Mouse (Mus musculus) neural tube, embryonic 13.5 days (tissue): ENCODE results near the gene Dlgap3. TPM values are rescaled to one million over a fixed set of nuclear protein-coding genes. Genes with fewer than 3 reads are reported as not detected.

Experiments used
- ATAC-seq: fragments of 200-750 bp; cut with Nextera tagmentation; 2 replicates; pipeline ENCODE4 v1.8.0; 2017; ENCODE audit warnings: low read depth, mild to moderate bottlenecking, moderate TSS enrichment, moderate library complexity
- H3K27ac ChIP-seq: fragments of 300-500 bp; sonication (generic); replicated peaks from 2 replicates; pipeline ENCODE4 v1.5.1; 2015; ENCODE audit warnings: moderate library complexity, mild to moderate bottlenecking, inconsistent platforms
- H3K27me3 ChIP-seq: fragments of 300-500 bp; sonication (generic); 2 replicates; pipeline ENCODE4 v1.6.1; 2015; ENCODE audit warnings: mild to moderate bottlenecking, inconsistent platforms
- H3K36me3 ChIP-seq: fragments of 300-500 bp; sonication (generic); 2 replicates; pipeline ENCODE4 v1.6.1; 2015; ENCODE audit warnings: mild to moderate bottlenecking, inconsistent platforms
- H3K4me1 ChIP-seq: fragments of 300-500 bp; sonication (generic); replicated peaks from 2 replicates; pipeline ENCODE4 v1.6.1; 2015; ENCODE audit warnings: inconsistent platforms
- H3K4me2 ChIP-seq: fragments of 300-500 bp; sonication (generic); 2 replicates; pipeline ENCODE4 v1.6.1; 2015; ENCODE audit warnings: inconsistent platforms, mild to moderate bottlenecking, moderate library complexity
- H3K4me3 ChIP-seq: fragments of 300-500 bp; sonication (generic); 2 replicates; pipeline ENCODE4 v1.5.1; 2015; ENCODE audit warnings: mild to moderate bottlenecking, inconsistent platforms
- H3K9ac ChIP-seq: fragments of 300-500 bp; sonication (generic); 2 replicates; pipeline ENCODE4 v1.6.1; 2015; ENCODE audit warnings: moderate library complexity, mild to moderate bottlenecking, inconsistent platforms
- H3K9me3 ChIP-seq: fragments of 300-500 bp; sonication (generic); 2 replicates; pipeline ENCODE4 v1.6.1; 2016; ENCODE audit warnings: inconsistent platforms
- WGBS: fragments of 180-500 bp; shearing (Covaris S2); methylation state at CpG from one replicate; pipeline ENCODE4 v1.1.7; 2015; 5-methylcytosine and 5-hydroxymethylcytosine counted together
- polyA plus RNA-seq: library from polyadenylated mRNA; unstranded; fragments of >200 nt; fragmentation: Nextera tagmentation; extraction: Ambion mirVana; gene quantifications from 2 replicates; pipeline ENCODE4 v1.2.1, GENCODE M21; 2015

The Dlgap3 gene
- polyA plus RNA-seq, 1 experiment from 2014 or later = 13.4 TPM

DNA sequence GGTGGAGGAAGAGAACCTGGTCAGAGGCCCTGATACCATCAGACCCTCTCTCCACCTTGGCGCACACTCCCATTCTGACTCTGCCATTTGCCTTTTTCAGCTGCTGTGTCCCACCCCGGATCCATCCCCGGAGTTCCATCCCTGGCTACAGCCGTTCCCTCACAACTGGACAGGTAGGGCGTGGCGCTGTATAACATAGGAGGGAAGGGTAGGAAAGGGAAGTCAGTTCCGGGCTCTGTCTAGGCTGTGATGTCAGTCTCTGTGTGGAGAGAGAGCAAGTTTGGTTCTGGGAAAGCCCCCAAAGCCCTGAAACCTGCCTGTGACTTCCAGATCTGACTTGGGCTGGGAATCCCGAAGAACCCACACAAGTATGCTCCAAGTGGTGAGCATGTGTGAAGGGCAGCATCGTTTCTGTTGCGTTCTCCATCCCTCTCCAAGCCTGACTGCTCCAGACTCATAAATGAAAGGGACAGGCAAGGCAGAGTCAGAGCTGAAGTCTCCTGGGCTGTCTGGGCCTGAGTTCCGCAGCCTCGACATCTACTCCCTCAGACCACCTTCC, 31.2 kb downstream of the Dlgap3 start:
- H3K4me3 ChIP-seq = no peak overlapping the region
- 90% methylated on average over 12 of the region's 12 CpGs for WGBS
- H3K9ac ChIP-seq = no peak overlapping the region
- no peak overlapping the region for H3K27ac ChIP-seq
- H3K4me2 ChIP-seq = no peak overlapping the region
- H3K4me1 ChIP-seq = peaks cover 8% of the 10 kb centered on the region
- no peak for ATAC-seq
- H3K9me3 ChIP-seq = no peaks in the 10 kb centered on the region
- H3K36me3 ChIP-seq = peaks cover 20% of the 10 kb centered on the region
- H3K27me3 ChIP-seq = no peaks in the 10 kb centered on the region

DNA sequence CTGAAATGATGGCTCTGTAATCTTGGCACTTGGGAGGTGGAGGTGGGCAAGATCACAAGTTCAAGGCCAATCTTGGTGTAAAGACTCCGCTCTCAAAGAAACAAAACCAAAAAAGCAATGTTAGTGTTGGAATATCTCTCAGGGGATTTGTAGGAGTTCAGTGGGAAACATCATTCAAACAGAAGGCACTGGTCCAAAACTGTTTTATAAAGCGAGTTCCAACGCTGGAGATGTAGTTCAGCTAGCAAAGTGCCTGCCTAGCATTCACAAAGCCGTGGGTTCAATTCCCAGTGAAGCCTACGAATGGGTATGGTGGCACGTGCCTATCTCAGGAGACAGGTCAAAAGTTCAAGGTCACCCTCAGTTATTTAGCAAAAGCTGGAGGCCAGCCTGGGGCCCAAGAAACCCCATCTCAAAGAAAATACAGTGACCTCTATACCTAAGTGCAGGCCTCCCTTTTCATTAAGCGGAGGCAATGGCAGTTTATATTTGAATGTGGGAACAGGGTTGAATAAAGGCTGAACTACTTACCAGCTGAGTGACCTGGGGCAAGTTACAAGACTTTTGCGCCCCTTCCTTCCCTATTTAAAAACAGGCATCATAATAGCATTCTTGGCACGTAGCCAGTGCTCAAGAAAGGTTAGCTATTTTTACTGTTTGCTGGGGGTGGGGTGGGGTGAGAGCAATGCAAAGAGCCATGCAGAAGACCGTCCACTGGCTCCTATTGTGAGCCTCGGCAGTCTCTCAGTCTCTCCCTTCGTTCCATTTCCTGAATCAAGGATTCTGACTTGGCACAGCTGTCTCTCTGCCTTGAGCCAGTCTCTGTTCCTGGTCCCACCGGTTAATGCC, 32.0 kb downstream of the Dlgap3 start:
- H3K4me2 ChIP-seq = no peak overlapping the region
- no peak for ATAC-seq
- no peaks in the 10 kb centered on the region for H3K9me3 ChIP-seq
- H3K27ac ChIP-seq = no peak overlapping the region
- 67% methylated on average over 13 of the region's 13 CpGs for WGBS
- peaks cover 8% of the 10 kb centered on the region for H3K4me1 ChIP-seq
- no peak overlapping the region for H3K4me3 ChIP-seq
- H3K9ac ChIP-seq = no peak overlapping the region
- no peaks in the 10 kb centered on the region for H3K27me3 ChIP-seq
- H3K36me3 ChIP-seq = peaks cover 15% of the 10 kb centered on the region; the same call in 1 of the 2 replicates

DNA sequence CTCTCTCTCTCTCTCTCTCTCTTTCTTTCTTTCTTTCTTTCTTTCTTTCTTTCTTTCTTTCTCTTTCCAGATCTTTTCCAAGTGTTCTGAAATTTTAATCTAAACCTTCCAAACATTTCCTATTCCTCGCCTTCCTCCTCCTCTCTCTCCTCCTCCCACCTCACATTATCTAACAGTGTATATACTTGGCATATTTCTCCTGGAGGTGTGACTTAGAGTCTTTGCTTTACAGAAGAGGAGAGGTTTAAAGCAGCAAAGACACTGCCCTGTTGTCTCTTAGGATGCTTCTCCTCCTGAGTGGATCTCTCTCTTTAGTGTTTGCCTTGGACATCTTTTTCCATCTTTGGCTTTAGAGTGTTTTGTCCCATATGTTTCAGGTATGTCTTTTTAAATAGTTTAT, 34.1 kb downstream of the Dlgap3 start:
- Histone ChIP-seq H3K36me3 (peaks cover 15% of the 10 kb centered on the region; the same call in 1 of the 2 replicates), H3K9ac (no peak overlapping the region), H3K27ac (no peak overlapping the region), H3K9me3 (no peaks in the 10 kb centered on the region), H3K4me2 (no peak overlapping the region), H3K27me3 (no peaks in the 10 kb centered on the region), H3K4me1 (peaks cover 8% of the 10 kb centered on the region), H3K4me3 (no peak overlapping the region)
- ATAC-seq = no peak
- WGBS = 83% methylated on average over 1 of the region's 1 CpGs

DNA sequence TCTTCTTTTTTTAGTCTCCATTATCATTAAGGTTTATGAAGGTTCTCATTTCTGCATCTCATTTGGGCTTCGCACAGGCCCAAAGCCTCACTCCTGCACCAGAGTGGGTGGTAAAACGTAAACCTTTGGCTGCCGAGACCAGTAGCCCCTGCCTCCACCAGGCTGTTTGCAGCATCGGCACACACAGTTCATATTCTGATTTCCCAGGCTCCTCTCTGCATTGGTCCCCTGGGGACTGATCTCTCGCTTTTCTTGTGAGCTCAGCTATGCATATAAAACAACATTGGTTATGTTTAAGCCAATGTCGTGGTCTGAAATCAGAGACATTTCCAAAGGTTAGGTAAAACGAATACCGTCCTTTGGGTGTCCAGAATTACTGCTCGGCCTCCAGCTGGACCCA, 42.3 kb downstream of the Dlgap3 start:
- ATAC-seq = 0 out of 2 replicates have a peak, but pooled peaks have one; percentile 28
- no peak overlapping the region for H3K9ac ChIP-seq

DNA sequence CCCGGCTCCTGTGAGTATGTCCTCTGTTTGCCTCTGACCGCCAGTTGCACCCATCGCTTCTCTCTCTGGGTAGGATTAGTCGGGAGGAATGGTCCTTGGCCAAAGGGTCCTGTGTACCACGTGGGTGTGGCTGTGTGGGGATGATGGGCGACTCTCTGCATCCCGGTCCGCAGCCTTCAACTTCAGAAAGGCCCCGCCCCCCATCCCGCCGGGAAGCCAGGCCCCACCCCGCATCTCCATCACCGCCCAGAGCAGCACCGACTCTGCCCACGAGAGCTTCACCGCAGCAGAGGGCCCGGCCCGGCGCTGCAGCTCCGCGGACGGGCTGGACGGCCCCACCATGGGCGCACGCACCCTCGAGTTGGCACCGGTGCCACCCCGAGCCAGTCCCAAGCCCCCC, 45.5 kb downstream of the Dlgap3 start:
- Histone ChIP-seq H3K36me3 (0 out of 2 replicates have a peak, but pooled peaks cover 3% of the 10 kb centered on the region), H3K4me2 (peak overlapping the region; percentile 27), H3K4me1 (peaks cover 36% of the 10 kb centered on the region), H3K27ac (no peak overlapping the region), H3K9me3 (no peaks in the 10 kb centered on the region), H3K9ac (no peak overlapping the region), H3K27me3 (peaks cover 19% of the 10 kb centered on the region), H3K4me3 (peak overlapping the region; percentile 18; the same call in 1 of the 2 replicates)
- no peak for ATAC-seq
- 19% methylated on average over 28 of the region's 28 CpGs for WGBS

More for the DNA sequence above, 42.3 kb downstream of the Dlgap3 start:
- Histone ChIP-seq H3K4me2 (no peak overlapping the region), H3K9me3 (no peaks in the 10 kb centered on the region), H3K27ac (peak overlapping the region; percentile 75), H3K36me3 (0 out of 2 replicates have a peak, but pooled peaks cover 3% of the 10 kb centered on the region), H3K4me1 (peaks cover 33% of the 10 kb centered on the region), H3K4me3 (no peak overlapping the region), H3K27me3 (peaks cover 19% of the 10 kb centered on the region)
- WGBS = 45% methylated on average over 9 of the region's 9 CpGs

DNA sequence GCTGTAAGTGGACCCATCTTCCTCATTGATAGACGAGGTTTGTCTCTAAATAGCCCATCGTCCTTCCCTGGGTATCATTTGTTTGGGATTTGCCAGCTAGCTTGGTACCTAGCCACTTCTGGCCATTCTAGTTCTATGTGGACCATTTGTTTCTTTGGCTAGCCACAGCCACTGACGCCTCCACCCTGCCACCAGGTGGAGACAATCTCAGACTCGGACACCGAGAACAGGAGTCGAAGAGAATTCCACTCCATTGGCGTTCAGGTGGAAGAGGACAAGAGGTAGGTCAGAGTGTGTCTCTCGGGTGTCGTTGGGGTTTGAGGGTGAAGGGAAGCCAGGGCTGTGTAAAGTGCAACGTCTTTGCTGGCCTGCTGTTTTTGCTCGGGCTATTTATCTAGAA, 46.1 kb downstream of the Dlgap3 start:
- ATAC-seq = no peak
- WGBS = 61% methylated on average over 11 of the region's 11 CpGs

DNA sequence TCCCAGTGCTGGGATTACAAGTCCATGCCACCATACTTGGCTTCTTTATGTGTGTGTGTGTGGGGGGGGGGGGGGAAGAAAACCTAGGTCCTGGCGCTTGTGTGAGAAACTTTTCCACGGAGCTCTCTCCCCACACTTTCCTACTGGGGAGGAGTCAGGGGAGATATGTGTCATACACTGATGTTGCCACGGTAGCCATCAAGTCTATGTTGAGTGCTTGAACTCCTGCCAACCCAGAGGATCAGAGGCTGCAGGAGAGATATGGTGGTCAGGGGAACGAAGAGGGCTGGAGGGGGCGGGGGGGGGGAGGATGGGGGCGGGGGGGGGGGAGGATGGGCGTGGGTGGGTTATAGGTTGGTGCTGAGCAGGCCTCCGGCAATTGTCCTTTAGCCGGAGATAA, 46.8 kb downstream of the Dlgap3 start:
- Histone ChIP-seq H3K4me1 (peaks cover 31% of the 10 kb centered on the region), H3K27ac (no peak overlapping the region), H3K4me3 (no peak overlapping the region), H3K27me3 (peaks cover 19% of the 10 kb centered on the region), H3K4me2 (no peak overlapping the region), H3K9ac (no peak overlapping the region), H3K36me3 (0 out of 2 replicates have a peak, but pooled peaks cover 7% of the 10 kb centered on the region), H3K9me3 (no peaks in the 10 kb centered on the region)
- 59% methylated on average over 5 of the region's 9 CpGs for WGBS
- ATAC-seq = no peak

More for the DNA sequence above, 46.1 kb downstream of the Dlgap3 start:
- Histone ChIP-seq H3K9ac (no peak overlapping the region), H3K4me1 (peaks cover 36% of the 10 kb centered on the region), H3K4me3 (no peak overlapping the region), H3K4me2 (peak overlapping the region; percentile 27; the same call in 1 of the 2 replicates), H3K9me3 (no peaks in the 10 kb centered on the region), H3K27me3 (peaks cover 19% of the 10 kb centered on the region), H3K27ac (no peak overlapping the region), H3K36me3 (0 out of 2 replicates have a peak, but pooled peaks cover 3% of the 10 kb centered on the region)

DNA sequence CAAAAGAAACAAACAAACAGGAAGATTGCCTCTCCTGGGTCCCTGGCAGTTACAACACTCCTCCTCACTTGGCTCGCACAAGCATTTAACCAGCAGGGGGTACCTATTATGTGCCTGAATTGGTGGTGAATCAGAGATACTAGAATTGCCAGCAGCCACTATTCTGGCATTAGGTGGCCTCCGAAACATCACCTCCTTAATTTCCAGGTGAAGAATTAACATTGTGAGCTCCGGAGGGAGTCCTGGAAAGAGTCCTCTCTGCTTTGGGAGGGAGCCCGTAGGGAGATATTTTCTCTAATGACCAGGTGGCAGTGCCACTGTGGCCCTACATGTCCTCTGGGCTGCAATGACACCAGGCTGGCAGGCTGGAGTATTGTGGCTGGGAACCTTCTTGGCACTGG, 47.2 kb downstream of the Dlgap3 start:
- H3K27ac ChIP-seq = no peak overlapping the region
- peaks cover 26% of the 10 kb centered on the region for H3K4me1 ChIP-seq
- H3K4me2 ChIP-seq = no peak overlapping the region
- H3K9ac ChIP-seq = no peak overlapping the region
- H3K27me3 ChIP-seq = peaks cover 19% of the 10 kb centered on the region
- WGBS = 53% methylated on average over 4 of the region's 4 CpGs
- H3K36me3 ChIP-seq = 0 out of 2 replicates have a peak, but pooled peaks cover 7% of the 10 kb centered on the region
- no peaks in the 10 kb centered on the region for H3K9me3 ChIP-seq
- no peak overlapping the region for H3K4me3 ChIP-seq
- no peak for ATAC-seq

DNA sequence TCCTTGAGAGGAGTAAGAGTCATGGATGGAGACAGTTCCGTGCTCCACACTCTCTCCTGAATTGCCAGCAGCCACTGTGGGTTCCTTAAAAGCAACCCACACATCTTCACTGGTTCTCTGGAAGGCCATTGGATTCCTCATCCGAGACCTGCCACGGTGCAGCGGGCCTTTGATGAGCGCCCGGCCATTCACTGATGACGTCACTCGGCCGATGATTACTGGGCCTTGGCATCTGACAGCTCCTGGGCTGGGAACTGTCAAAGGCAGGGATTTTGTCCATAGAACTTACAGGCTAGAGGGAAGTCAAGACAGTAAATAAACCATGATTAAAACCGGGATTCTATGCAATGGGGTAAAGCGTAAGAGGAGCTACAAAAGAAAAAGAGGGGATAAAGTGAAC, 48.0 kb downstream of the Dlgap3 start:
- no peak overlapping the region for H3K4me2 ChIP-seq
- no peak overlapping the region for H3K4me3 ChIP-seq
- 63% methylated on average over 11 of the region's 11 CpGs for WGBS
- H3K9me3 ChIP-seq = no peaks in the 10 kb centered on the region
- peaks cover 21% of the 10 kb centered on the region for H3K27me3 ChIP-seq
- no peak overlapping the region for H3K9ac ChIP-seq
- no peak overlapping the region for H3K27ac ChIP-seq
- ATAC-seq = no peak
- peaks cover 20% of the 10 kb centered on the region for H3K4me1 ChIP-seq
- 0 out of 2 replicates have a peak, but pooled peaks cover 12% of the 10 kb centered on the region for H3K36me3 ChIP-seq

DNA sequence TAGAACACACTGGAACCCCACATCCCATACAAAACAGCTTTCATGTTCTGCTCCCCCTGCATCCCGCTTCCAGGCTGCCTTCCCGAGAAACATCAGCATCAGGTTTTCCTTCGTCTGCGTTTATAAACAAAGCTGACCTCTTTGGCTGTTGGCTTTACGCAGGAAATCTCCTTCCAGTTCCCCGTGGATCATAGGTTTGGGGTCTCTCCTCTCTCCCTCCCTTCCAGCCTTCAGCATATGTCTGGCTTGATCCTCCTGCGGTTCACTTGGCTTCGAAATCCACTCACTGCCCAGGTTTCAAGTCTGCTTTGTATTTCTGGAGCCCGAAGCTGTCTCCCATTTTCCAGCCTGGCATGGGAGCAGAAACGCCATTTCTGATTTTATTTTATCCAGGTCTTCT, 54.3 kb downstream of the Dlgap3 start:
- Histone ChIP-seq H3K4me3 (no peak overlapping the region), H3K27me3 (peaks cover 26% of the 10 kb centered on the region), H3K9ac (no peak overlapping the region), H3K9me3 (no peaks in the 10 kb centered on the region), H3K4me1 (peaks cover 40% of the 10 kb centered on the region), H3K27ac (no peak overlapping the region), H3K4me2 (no peak overlapping the region), H3K36me3 (0 out of 2 replicates have a peak, but pooled peaks cover 10% of the 10 kb centered on the region)
- no peak for ATAC-seq
- 47% methylated on average over 10 of the region's 10 CpGs for WGBS

DNA sequence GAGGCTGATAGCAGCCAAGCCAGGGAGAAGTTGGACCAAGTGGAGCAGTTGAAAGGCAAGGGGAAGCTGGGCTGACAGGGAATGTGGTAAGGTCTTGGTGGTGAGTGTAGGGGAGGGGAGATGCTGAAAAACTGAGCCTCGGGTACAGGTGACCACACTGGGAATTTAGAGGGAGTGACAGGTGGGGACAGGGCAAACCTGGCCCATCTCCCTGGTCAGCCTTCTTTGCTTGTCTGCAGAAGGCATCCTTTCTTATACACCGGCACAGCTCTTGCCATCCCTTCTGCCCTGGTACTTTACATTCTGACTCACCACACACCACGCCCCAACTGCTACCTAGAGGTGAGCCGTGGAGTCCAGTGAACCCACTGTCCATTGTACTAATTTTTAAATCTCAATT, 54.8 kb downstream of the Dlgap3 start:
- peaks cover 44% of the 10 kb centered on the region for H3K4me1 ChIP-seq
- no peak overlapping the region for H3K4me2 ChIP-seq
- peaks cover 26% of the 10 kb centered on the region for H3K27me3 ChIP-seq
- no peak overlapping the region for H3K4me3 ChIP-seq
- 0 out of 2 replicates have a peak, but pooled peaks cover 10% of the 10 kb centered on the region for H3K36me3 ChIP-seq
- 66% methylated on average over 4 of the region's 4 CpGs for WGBS
- H3K9ac ChIP-seq = no peak overlapping the region
- H3K27ac ChIP-seq = no peak overlapping the region
- ATAC-seq = no peak
- H3K9me3 ChIP-seq = no peaks in the 10 kb centered on the region

DNA sequence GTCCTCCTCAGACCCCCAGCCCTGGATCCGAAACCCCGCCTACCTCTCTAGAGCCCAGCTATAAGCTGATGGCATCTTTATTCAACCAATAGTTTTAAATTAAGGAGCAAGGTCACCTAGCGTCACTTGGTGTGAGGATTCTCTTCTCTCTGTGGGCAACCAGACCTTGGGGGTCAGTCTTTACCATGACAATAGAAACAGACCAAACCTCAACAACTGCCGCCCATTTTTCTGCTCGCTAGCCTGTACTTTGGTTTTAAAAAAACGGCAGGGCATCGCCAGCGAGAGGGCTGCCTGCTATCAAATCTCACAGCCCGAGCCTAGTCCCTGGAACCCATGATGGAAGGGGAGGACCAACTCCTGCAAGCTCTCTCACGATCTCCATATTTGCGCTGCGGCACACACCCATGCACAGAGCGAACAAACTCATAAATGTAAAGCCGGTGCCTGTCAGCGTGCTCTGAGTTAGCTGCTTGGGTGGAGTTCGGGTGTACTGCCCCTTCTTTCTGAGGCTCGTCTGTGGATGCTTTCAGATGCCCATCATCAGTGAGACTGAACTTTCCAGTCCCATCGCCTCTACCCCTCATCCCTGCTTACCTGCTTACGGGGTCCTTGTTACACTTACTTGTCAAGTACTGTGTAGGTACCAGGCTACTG, 55.6 kb downstream of the Dlgap3 start:
- H3K9me3 ChIP-seq = no peaks in the 10 kb centered on the region
- H3K27ac ChIP-seq = no peak overlapping the region
- ATAC-seq = no peak
- 0 out of 2 replicates have a peak, but pooled peaks cover 10% of the 10 kb centered on the region for H3K36me3 ChIP-seq
- H3K4me2 ChIP-seq = peak overlapping the region; percentile 35
- 16% methylated on average over 19 of the region's 19 CpGs for WGBS
- H3K9ac ChIP-seq = no peak overlapping the region
- peaks cover 45% of the 10 kb centered on the region for H3K4me1 ChIP-seq
- H3K4me3 ChIP-seq = no peak overlapping the region
- H3K27me3 ChIP-seq = peaks cover 26% of the 10 kb centered on the region
